Mouse (Mus musculus): ENCODE measurements at regions not wholly inside any gene's neighbourhood (a gene's known extent, or its start where the extent isn't known, plus 50 kb on each side); places are given as distances from the start of the nearest gene placed in this dataset.

DNA sequence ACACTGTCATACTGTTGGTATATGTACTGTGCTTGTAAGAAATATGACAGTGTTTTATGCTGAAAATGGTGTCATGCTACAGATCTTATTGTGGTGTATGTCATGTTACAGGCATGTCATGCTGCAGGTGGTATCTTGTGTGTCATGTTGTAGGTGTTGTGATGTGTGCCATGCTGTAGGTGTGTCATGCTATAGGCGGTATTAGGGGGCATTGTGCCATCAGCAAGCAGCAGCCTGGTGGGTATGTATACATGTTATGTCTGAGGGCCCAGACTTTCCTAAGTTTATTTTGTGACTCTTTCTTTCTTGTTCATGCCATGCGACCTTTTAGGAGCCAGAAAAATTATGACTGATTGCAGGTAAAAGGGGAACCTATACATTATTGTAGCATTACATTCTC, 134.7 kb upstream of the Foxa2 start:
- ATAC-seq (ENCODE audit: insufficient number of reproducible peaks, insufficient read depth, low FRiP score, low TSS enrichment): no peak
- Histone ChIP-seq H3K4me3 (no peak overlapping the region), H3K27ac (no peak overlapping the region), H3K4me2 (replicated peaks) (no peak overlapping the region), H3K9me3 (no peaks in the 10 kb centered on the region), H3K4me1 (no peaks in the 10 kb centered on the region), H3K27me3 (no peaks in the 10 kb centered on the region), H3K9ac (no peak overlapping the region), H3K36me3 (no peaks in the 10 kb centered on the region)
- WGBS: 79% methylated on average over 2 of the region's 2 CpGs

DNA sequence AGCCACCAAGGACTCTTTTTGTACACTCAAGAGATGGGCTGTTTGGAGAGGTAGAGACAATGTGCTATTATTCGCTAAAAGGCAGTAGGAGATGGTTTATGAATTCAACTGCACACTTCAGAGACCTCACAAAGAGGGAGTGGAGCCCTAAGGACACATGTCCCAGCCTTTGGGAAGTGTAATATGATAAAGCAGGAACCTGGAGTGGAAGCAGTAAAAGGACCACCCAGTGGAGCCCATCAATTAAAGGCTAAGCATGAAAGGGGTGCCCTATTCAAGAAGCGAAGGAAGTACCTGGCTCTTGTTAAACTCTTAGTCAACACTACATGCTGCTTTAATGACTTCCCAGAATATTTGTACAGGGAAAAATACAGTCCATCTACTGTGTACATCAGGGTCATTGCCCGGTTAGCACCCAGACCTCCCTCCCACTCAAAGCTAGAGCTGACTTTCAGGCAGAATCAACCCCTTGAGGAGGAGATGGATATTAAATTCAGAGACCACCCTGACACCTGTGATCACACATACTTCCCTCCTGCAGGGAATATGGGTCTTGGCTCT, 135.8 kb upstream of the Foxa2 start:
- Histone ChIP-seq H3K4me1 (no peaks in the 10 kb centered on the region), H3K9me3 (no peaks in the 10 kb centered on the region), H3K4me2 (replicated peaks) (no peak overlapping the region), H3K4me3 (no peak overlapping the region), H3K27ac (no peak overlapping the region), H3K36me3 (no peaks in the 10 kb centered on the region), H3K27me3 (no peaks in the 10 kb centered on the region), H3K9ac (no peak overlapping the region)
- no peak for ATAC-seq (ENCODE audit: insufficient number of reproducible peaks, insufficient read depth, low FRiP score, low TSS enrichment)
- WGBS: 61% methylated on average over 3 of the region's 3 CpGs

DNA sequence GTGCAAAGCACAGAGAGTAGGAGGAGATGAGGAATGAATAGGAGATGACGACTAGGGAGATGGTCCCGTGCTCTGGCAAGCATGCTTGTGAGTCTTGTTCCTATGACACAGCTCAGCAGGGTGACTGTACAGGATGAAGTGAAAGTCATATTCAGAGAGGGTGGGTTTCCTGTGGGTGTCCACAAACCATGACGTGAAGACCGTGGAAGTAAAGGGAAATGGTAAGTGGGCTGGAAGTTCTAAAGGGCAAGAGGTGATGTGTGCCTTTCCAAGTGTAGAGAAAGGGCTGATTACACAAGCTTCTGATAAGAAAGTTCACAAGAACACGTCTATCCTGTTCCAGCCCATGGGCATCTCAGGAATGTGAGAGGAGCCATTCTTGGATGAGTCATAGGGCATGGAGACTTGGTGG, 138.0 kb upstream of the Foxa2 start:
- WGBS: 78% methylated on average over 5 of the region's 5 CpGs
- Histone ChIP-seq H3K36me3 (no peaks in the 10 kb centered on the region), H3K9ac (no peak overlapping the region), H3K4me3 (no peak overlapping the region), H3K4me1 (no peaks in the 10 kb centered on the region; the same call in 1 of the 2 replicates), H3K4me2 (replicated peaks) (no peak overlapping the region), H3K27ac (no peak overlapping the region), H3K9me3 (no peaks in the 10 kb centered on the region), H3K27me3 (no peaks in the 10 kb centered on the region)
- no peak for ATAC-seq (ENCODE audit: insufficient number of reproducible peaks, insufficient read depth, low FRiP score, low TSS enrichment)

DNA sequence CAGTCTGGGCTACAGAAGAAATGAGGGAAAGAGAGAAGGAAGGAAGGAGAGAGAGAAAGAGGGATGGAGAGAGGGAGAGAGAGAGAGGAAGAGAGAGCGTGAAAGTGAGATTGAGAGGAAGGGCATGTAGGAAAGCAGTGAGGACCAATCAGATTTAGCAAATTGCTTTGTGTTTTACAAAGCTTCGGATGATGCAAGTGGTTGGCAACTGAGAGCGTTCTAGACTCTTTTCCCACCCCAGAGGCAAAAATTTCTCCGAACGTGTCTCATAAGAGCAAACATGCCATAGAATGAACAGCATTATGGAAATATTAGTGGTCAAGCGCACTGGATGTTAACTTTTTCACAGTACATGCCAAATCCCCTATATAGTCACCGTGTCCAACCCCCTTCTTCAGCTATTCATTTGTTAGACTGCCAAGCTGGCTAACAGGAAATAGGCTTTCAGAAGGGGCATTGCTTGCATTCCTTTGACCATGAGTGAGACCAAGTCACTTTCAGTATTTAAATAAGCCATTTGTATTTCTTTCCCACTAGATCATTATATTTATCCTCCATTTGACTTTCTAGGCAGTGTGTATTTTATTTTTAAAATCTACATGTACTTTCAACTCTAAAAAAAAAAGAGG, 139.7 kb upstream of the Foxa2 start:
- Histone ChIP-seq H3K4me1 (no peaks in the 10 kb centered on the region; the same call in 1 of the 2 replicates), H3K27me3 (no peaks in the 10 kb centered on the region), H3K4me3 (no peak overlapping the region), H3K9me3 (no peaks in the 10 kb centered on the region), H3K9ac (no peak overlapping the region), H3K4me2 (replicated peaks) (no peak overlapping the region), H3K27ac (no peak overlapping the region), H3K36me3 (no peaks in the 10 kb centered on the region)
- 86% methylated on average over 7 of the region's 7 CpGs for WGBS
- no peak for ATAC-seq (ENCODE audit: insufficient number of reproducible peaks, insufficient read depth, low FRiP score, low TSS enrichment)

DNA sequence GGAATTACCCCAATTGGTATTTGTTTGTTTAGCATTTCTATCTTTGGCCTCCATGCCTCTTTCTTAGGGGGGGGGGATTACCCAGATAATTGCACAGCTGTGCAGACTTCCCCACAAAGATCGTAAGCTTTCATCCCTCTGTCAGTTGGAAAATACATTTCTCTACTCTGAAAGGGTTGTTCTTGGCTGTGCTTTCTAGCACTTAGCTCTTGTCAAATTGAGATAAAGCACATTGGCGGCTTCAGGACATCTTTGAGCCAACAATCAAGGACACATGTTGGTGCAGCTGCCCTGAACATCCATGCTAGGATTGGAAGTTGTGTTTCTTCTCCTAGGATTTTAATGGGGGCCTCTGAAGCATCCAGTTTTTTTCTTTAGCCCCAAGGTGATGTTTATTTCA, 142.1 kb upstream of the Foxa2 start:
- H3K4me2 ChIP-seq (replicated peaks): no peak overlapping the region
- H3K4me1 ChIP-seq: no peaks in the 10 kb centered on the region; the same call in 1 of the 2 replicates
- 45% methylated on average over 2 of the region's 2 CpGs for WGBS
- no peak overlapping the region for H3K4me3 ChIP-seq
- no peaks in the 10 kb centered on the region for H3K27me3 ChIP-seq
- no peak overlapping the region for H3K27ac ChIP-seq
- H3K9ac ChIP-seq: no peak overlapping the region
- no peak for ATAC-seq (ENCODE audit: insufficient number of reproducible peaks, insufficient read depth, low FRiP score, low TSS enrichment)
- no peaks in the 10 kb centered on the region for H3K36me3 ChIP-seq
- H3K9me3 ChIP-seq: no peaks in the 10 kb centered on the region

DNA sequence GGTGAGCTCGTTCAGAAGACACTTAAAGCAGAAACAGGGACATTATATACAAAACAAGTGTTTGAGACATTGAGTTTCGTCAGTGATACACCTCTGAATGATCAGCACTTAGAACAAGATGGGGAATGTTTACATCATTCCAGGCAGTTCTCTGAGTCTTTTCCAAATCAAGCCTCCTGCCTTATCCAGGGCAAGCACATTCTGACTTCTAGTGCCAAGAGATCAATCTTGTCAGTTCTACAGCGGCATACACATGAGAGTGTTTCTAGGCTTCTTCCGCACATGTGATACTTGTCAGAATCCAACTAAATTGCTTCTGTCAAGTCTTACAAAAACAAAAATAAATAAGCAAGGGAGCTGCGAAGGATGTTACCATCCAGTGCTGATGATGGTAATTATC, 142.5 kb upstream of the Foxa2 start:
- 56% methylated on average over 5 of the region's 5 CpGs for WGBS
- Histone ChIP-seq H3K27me3 (no peaks in the 10 kb centered on the region), H3K4me2 (replicated peaks) (no peak overlapping the region), H3K4me1 (no peaks in the 10 kb centered on the region; the same call in 1 of the 2 replicates), H3K9me3 (no peaks in the 10 kb centered on the region), H3K36me3 (no peaks in the 10 kb centered on the region), H3K9ac (no peak overlapping the region), H3K27ac (no peak overlapping the region), H3K4me3 (no peak overlapping the region)
- no peak for ATAC-seq (ENCODE audit: insufficient number of reproducible peaks, insufficient read depth, low FRiP score, low TSS enrichment)

DNA sequence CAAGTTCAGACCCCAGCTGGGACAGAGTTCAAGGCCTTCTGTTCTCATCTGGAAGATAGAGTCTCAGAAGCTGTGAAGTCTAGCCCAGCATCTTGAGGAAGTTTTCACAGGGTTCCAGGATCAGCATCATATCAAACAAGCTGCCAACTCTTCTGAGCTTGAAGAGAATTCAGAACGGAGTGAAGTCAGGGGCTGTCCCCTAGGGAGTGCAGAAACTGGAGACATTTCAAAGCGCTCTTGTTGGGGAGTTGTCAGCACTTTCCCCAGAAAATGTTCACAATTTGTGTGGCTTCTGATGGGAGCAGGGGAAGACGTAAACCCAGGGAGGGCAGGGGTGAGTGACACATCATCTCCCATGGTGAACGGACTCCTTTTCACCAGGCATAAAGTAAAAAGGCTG, 146.2 kb upstream of the Foxa2 start:
- Histone ChIP-seq H3K9ac (no peak overlapping the region), H3K4me2 (replicated peaks) (no peak overlapping the region), H3K27me3 (no peaks in the 10 kb centered on the region), H3K4me1 (no peaks in the 10 kb centered on the region; the same call in 1 of the 2 replicates), H3K36me3 (no peaks in the 10 kb centered on the region), H3K9me3 (no peaks in the 10 kb centered on the region), H3K27ac (no peak overlapping the region), H3K4me3 (no peak overlapping the region)
- 50% methylated on average over 4 of the region's 4 CpGs for WGBS
- ATAC-seq (ENCODE audit: insufficient number of reproducible peaks, insufficient read depth, low FRiP score, low TSS enrichment): no peak

DNA sequence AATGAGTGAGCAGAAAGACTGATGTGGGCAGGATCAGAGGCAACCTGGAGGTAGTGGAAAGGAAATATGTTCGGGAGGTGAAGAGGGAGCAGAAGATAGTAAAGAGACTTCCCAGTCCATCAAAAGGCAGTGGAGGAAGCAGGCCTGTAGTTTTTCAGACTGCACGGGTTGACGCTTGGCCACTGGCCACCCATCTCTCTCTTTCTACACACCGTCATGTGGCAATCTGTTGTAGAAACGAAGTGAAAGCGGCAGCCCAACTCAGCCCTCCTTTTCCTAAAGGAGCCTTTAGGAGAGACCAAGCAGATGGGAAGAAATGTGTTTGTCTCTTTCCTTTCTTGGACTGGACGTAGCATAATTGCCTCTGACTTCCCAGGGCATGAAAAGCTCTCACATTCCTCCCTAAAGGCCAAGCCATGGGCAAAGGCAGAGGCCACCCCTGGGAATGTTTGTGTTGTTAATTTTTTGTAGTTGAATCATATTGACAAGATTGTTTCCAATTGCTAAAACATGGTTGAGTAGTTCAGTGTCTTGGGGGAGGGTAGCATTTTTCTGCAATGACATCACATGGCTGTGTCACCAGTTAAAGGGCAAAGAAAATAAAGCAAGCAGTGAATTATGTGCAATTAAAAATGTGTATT, 150.7 kb upstream of the Foxa2 start:
- no peaks in the 10 kb centered on the region for H3K27me3 ChIP-seq
- H3K27ac ChIP-seq: no peak overlapping the region
- no peak overlapping the region for H3K4me3 ChIP-seq
- H3K9me3 ChIP-seq: no peaks in the 10 kb centered on the region
- H3K9ac ChIP-seq: no peak overlapping the region
- H3K4me1 ChIP-seq: no peaks in the 10 kb centered on the region; the same call in 1 of the 2 replicates
- H3K4me2 ChIP-seq (replicated peaks): no peak overlapping the region
- WGBS: 59% methylated on average over 7 of the region's 7 CpGs
- ATAC-seq (ENCODE audit: insufficient number of reproducible peaks, insufficient read depth, low FRiP score, low TSS enrichment): no peak
- H3K36me3 ChIP-seq: no peaks in the 10 kb centered on the region

DNA sequence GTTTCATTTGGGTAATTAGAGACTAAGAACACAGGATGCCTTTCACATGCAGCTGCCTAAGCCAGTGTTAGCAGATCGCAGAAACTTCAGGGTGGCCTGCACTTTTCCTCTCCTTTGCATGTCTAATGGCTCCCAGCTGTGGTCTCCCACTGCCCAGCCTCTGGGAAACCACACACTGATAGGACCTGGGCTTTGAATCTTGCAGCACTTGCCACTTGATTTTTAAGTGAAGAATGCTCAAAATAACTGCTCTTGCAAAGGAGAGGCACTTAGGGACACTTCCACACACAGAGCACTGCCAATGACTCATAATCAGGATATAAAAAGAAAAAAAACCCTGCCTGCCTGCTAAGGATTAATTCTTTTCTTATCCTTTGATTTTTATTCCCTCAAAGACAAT, 159.9 kb upstream of the Foxa2 start:
- WGBS: 13% methylated on average over 1 of the region's 1 CpGs
- Histone ChIP-seq H3K4me3 (no peak overlapping the region), H3K27me3 (no peaks in the 10 kb centered on the region), H3K27ac (no peak overlapping the region), H3K4me2 (replicated peaks) (no peak overlapping the region), H3K36me3 (no peaks in the 10 kb centered on the region), H3K4me1 (peaks cover 8% of the 10 kb centered on the region), H3K9me3 (no peaks in the 10 kb centered on the region), H3K9ac (no peak overlapping the region)
- ATAC-seq (ENCODE audit: insufficient number of reproducible peaks, insufficient read depth, low FRiP score, low TSS enrichment): 0 out of 2 replicates have a peak, but pooled peaks have one; percentile 47

DNA sequence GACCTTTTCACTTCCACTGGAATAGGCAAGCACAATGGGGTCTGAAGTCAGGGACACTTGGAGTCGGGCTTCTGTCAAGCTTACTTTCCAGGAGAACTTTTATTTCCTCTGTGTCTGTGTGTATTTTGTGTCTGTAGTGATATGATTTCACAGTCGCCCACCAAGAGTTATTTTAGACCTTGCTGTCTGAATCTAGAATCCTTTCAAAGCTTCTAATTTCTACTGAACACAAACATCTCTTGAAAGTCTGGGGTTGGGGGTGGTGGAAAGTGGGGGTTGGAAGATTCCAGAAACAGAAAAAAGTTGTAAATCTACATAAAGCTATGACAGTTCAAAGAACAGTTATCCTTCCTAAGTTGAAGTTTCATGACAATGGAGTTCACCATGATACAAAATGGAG, 164.0 kb upstream of the Foxa2 start:
- H3K4me1 ChIP-seq: peaks cover 4% of the 10 kb centered on the region
- no peaks in the 10 kb centered on the region for H3K36me3 ChIP-seq
- H3K9ac ChIP-seq: no peak overlapping the region
- WGBS: 71% methylated on average over 2 of the region's 2 CpGs
- no peaks in the 10 kb centered on the region for H3K27me3 ChIP-seq
- no peak overlapping the region for H3K27ac ChIP-seq
- no peaks in the 10 kb centered on the region for H3K9me3 ChIP-seq
- H3K4me2 ChIP-seq (replicated peaks): no peak overlapping the region
- no peak overlapping the region for H3K4me3 ChIP-seq
- ATAC-seq (ENCODE audit: insufficient number of reproducible peaks, insufficient read depth, low FRiP score, low TSS enrichment): no peak

DNA sequence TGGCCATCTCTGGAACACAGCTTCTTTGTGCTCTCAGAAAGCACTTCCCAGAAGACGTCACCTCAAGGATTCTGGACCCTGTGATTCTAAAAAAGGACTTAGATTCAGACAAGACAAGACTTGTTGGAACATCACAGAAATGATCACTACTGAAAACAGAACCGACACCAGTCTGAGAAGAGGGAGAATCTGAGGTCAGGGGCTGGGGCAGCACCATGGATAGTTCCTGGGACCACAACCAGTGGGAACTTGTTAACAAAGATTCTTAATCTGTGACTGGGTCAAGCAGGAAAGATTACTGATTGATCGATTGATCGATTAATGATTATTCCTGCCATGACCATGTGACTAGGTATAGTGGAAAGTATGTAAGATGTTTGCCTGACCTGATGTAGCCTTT, 170.4 kb upstream of the Foxa2 start:
- H3K27ac ChIP-seq: no peak overlapping the region
- ATAC-seq (ENCODE audit: insufficient number of reproducible peaks, insufficient read depth, low FRiP score, low TSS enrichment): no peak
- H3K27me3 ChIP-seq: no peaks in the 10 kb centered on the region
- 67% methylated on average over 4 of the region's 4 CpGs for WGBS
- H3K36me3 ChIP-seq: no peaks in the 10 kb centered on the region
- H3K4me3 ChIP-seq: no peak overlapping the region
- no peaks in the 10 kb centered on the region for H3K4me1 ChIP-seq
- no peak overlapping the region for H3K4me2 ChIP-seq (replicated peaks)
- H3K9ac ChIP-seq: no peak overlapping the region
- no peaks in the 10 kb centered on the region for H3K9me3 ChIP-seq

DNA sequence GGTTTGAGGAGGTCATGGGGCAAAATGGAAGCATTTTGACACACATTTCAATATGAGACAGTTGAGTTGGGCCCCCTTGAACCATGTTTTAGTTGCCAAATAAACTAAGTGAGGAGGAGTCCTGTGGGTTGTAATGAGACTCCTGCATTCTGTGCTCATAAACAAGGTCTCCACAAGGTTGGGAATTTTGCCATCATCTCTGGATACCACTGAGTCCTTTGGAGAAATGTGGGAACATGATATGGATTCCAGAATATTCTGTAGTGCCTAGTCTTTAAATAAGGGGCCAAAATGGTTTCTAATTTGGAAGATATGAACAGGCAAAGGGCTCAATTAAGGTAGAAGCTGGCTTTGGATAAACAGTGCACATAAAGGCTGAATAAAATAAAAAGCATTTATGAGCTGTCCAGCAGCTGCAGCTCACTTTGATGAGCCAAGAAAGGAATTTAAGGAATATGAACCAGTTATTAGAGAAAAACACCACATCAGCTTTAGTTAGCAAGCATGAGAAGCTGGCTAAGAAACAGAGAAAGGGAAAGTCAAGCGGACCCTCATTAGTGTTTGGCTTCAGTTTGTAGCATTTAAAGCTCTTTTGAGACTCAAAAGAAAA, 161.3 kb upstream of the Sstr4 start:
- 84% methylated on average over 1 of the region's 1 CpGs for WGBS
- H3K4me3 ChIP-seq: no peak overlapping the region
- peaks cover 3% of the 10 kb centered on the region; the same call in 1 of the 2 replicates for H3K4me1 ChIP-seq
- ATAC-seq (ENCODE audit: insufficient number of reproducible peaks, insufficient read depth, low FRiP score, low TSS enrichment): no peak
- no peaks in the 10 kb centered on the region for H3K9me3 ChIP-seq
- no peaks in the 10 kb centered on the region for H3K36me3 ChIP-seq
- no peak overlapping the region for H3K4me2 ChIP-seq (replicated peaks)
- no peak overlapping the region for H3K9ac ChIP-seq
- no peaks in the 10 kb centered on the region for H3K27me3 ChIP-seq
- H3K27ac ChIP-seq: no peak overlapping the region

Data from embryonic facial prominence, embryonic 12.5 days (tissue).